Mouse (Mus musculus): Measurements from ENCODE around the gene Crmp1.

DNA sequence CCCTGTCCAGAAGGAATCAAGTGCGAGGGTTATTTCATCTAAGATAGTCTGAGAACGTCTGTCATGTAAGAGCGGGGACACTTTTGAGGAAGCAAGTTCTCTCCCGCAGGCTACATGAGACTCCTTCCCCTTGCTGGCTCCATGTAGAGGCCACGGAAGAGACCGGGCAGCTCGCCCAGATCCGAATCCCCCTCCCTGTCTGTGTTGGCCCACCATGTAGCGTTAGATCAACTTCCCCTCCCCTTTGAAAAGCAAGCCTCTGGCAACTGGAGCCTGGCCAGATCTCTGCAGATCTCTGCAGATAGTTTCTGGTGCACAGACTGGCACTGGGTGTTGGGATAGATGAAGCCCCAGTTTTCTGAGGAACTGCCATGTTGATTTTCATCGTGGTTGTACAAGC is 55.0 kb downstream of the Crmp1 start:
- TF ChIP-seq CTCF (IDR thresholded peaks at IDR 0.05; ENCODE audit: low read depth) (no peak), EP300 (IDR thresholded peaks at IDR 0.05; ENCODE audit: low read depth) (no peak)
